Mouse (Mus musculus): ENCODE results near the gene Urgcp.

Urgcp gene

DNA sequence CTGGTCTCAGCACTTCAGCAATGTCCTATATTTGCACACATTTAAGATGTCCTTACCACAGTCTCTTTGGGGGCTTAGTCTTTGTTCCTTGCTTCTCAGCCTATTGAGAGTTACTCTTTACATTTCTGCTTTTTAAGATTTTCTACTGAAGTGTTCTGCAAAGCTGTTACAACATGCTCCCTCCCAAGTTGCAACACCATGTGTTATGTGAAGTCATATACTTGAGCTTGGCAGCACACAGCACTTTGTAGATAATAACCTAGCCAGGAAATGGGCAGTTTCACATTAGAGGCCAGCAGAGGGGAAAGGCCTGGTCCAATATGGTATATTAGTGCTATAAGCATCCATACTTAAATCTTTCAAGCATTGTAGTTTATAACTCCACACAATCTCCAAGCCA, 23.6 kb upstream of the Urgcp start:
- no peak for DNase-seq (ENCODE audit: low spot score)

DNA sequence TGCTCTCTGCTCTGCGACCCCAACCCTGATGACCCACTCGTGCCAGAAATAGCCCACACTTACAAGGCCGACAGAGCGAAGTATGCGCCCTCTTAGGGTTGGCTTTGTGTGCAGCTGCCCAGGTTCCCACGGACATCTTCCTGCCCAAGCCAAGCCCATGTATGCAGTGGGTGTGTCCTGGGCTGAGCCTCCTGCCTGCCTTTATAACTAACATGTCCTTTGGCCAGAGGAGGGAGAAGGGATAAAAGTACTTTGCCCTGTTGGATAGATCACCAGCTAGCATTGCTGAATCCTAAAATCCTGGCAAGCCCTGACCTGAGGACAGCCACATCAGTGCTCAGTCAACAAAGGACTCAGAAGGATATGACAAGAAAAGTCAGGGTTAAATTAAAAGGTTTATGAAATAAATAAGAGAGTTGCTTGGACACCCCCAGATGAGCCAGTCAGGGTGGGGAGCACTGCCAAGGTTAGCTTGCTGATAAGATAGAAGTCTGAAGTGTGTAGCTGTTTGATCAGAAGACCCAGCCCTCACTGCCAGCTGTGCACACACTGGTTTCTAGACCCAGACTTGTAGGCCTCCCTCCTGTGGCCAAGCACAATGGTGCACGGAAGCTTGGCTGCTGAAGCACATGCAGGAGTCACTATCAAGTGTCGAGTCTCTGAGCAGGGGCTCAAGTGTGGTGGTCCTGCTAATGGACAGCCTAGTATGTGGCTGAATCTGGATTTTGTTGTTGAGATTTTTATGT, 20.2 kb upstream of the Urgcp start:
- peak; percentile 23 for DNase-seq (ENCODE audit: low spot score)

DNA sequence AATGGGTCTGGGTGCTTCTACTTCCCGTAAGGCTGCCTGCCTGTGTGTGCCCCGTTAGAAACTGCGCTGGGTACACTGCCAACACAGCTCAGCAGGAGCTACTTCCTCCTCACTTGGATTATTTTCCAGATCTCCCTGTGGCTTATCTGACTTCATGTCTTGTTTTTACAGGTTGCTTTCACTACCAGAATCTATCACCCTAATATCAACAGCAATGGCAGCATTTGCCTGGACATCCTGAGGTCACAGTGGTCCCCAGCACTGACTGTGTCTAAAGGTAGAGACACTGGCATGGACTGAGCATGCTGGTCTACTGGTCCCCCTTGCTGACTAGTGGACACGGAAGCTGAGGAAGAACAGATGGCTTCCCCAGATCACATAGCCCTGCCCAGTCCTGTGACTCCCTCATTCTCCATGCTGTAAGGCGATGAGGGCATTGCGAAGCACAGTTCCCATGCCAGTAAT, 17.9 kb upstream of the Urgcp start:
- no peak for DNase-seq (ENCODE audit: low spot score)

DNA sequence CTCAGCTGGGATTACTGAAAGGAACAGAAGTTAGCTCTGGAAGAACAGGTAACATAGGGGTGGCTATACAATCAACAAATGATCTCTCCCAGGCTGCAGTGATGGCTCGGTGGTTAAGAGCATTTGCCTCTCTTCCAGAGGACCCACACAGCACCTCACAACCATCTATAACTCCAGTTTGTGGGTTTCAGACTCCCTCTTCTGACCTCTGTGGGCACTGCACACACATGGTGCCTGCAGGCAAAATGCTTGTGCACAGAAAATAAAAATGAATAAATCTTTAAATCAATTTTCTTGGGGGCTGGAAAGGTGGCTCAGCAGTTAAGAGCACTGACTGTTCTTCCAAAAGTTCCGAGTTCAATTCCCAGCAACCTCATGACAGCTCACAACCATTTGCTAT, 16.3 kb upstream of the Urgcp start:
- DNase-seq (ENCODE audit: low spot score) = peak; percentile 28

DNA sequence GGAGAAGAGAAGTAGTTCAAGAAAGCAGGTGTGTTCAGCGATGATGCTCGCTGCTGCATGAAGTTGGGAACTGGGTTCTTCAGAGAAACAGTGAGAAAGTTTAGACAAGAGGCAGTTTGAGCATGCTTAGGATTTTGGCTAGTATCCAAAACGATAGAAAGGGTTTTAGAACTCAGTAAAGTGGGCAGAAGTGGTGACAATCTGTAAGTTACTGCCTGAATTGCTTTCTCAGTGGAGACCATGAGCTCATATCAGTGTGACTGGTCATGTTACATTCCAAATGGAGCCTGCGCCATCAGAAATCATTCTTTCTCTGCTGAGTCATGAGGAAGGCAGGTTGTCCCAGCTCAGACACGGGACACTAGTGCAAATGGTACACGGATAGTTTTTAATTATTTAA, 3.8 kb upstream of the Urgcp start:
- DNase-seq (ENCODE audit: low spot score) = no peak

DNA sequence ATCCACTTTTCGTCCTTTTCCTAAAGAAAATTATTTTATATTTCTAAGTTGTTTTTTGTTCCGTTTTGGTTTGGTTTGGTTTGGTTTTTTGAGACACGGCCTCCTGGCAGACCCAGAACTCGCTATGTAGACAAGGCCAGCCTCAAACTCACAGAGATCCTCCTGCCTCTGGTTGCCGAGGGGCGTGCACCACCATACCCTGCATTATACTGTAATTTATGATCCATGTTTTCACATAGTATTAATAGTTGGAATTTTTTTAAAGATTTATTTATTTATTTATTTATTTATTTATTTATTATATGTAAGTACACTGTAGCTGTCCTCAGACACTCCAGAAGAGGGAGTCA, 432 bp upstream of the Urgcp start:
- DNase-seq (ENCODE audit: low spot score) = no peak

DNA sequence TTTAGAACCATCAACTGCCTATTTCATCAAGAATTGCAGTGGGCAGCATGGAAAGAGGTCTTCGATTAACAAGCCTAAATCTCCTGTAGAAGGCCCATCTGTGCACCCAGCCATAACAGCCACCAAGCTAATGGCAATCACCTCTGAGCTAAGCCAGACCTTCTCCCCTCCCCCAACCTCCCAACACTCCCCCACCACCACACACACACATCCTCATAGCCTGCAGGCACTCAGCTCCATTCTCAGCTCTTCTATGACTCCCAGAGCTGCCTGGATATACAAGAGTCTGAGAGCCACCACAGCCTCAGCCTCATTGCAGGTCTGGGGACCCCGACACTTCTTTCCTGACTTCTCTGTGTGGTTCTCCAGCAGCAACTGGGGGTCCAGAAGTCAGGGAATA, 8.4 kb downstream of the Urgcp start:
- no peak for DNase-seq (ENCODE audit: low spot score)

DNA sequence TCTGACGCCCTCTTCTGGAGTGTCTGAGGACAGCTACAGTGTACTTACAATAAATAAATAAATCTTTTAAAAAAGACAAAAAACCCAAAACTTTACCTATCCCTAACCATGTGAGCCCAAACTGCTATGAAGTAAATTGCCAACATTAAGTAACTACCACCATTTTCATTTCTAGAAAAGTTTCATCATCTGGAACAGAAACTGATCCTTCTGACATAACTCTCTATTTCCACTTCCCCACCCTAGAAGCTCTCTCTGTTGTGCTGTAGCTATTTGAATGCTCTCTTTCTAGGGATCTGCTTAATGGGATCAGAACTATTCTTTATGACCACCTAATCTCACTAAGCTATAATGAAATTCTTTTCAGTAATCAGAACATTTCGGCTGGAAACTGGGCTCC, 17.2 kb downstream of the Urgcp start:
- DNase-seq (ENCODE audit: low spot score) = no peak

DNA sequence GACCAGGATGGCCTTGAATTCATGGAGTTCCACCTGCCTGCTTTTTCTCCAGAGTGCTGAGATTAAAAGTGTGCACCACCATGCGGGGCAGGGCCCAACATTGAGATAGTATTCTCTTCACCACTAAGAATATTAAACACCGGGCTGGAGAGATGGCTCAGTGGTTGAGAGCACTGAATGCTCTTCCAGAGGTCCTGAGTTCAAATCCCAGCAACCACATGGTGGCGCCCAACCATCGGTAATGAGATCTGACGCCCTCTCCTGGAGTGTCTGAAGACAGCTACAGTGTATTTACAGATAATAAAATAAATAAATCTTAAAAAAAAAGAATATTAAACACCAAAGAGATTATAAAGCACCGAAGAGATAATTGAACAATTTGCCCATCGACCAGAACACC, 20.1 kb downstream of the Urgcp start:
- DNase-seq (ENCODE audit: low spot score) = no peak

DNA sequence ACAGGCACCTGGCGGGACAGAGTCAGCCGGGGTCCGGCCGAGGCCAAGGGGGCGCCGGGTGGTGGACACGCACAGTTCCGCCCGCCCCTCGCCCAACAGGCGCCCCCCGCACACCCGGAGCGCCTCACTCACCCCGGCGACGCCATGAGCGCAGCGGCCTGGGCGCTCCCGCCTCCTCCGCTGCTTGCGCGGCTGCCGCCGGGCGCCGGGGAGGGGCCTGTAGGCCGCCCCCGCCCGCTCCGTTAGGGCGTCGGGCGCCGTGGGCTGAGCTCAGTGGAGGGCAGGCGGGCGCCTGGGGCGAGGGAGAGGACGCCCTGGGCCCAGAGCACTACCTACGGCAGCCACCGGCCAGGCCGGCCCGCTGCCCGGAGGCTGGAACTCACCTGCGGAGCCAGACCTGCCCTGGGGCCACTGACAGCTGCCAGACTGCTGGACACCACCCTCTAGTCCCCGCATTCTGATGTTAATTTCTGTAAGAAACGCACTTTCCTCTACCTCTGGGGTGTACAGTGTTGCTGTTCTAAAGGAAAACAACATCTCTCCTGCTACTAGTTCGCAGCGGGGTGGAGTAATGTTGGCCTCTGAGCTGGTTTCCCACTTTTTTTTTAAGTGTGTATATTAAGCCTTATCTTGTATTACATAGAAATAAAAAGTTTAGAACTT, 21.1 kb downstream of the Urgcp start:
- peak; percentile 72 for DNase-seq (ENCODE audit: low spot score)

DNA sequence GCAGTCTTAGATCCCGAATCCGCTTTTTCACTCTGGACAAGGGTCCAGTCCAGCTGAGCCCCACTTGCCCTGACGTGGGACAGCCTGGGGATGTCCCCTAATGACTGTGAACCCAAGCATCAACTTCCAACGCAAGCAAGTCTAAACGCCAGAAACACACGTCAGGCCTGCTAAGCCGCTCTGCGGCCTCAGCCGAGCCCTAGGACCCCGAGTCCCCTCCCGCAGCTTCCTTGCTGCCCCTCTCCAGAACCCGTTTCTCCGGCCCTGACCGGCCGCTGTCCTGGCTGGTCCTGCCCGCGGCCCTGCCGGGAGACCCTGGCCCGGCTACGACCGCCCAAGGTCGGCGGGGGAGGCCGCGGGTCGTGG, 21.6 kb downstream of the Urgcp start:
- peak; percentile 66 for DNase-seq (ENCODE audit: low spot score)

DNA sequence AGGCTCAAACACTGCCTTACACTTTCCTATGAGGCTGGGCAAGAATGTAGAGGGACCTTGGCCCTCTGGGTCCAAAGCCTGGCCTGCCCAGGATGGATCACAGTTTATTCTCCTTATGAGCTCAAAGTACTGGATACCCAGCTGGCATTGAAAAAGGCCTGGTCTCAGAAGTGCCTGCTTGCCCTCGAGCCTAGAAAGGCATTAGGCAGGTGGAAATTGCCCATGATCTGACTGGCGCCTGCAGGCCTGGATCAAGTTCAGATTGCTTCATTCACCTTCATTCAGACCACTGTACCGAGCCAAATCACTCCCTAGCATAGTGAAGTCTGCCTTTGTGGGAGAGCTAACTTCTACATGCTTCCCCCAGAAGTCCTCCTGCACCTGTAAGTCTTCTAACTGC, 22.3 kb downstream of the Urgcp start:
- DNase-seq (ENCODE audit: low spot score) = no peak

DNA sequence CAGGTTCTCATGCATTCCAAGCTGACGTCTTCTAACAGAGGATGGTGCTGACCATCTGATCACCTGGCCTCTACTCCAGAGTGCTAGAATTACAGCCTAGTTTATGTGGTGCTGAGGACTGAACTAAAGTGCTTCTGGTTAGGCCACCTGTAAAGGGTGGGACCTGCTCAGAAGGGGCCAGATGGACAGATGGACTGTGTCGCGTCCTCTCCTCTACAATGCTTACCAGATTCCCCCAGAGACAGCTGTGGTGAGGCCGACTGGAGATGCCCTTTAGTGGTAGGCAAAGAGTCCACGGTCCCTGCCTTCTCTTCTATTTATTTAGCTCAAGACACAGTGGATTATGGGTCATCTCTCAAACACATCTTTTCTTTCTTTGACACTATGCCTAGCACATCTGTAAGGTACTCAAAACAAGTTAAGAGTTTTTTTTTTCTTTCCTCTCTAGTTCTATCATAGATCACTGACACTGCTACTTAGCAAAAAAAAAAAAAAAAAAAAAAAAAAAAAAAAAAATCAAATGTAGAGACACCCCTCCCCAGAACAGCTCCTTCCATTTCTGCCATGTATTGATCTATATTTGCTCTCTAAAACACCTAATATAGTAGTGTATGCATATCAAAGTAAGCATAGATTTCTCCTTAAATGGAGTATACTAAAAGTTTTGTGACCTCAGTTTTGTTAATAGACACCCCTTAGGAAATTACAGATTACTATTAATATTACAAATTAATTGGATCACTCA, 23.1 kb downstream of the Urgcp start:
- no peak for DNase-seq (ENCODE audit: low spot score)

DNA sequence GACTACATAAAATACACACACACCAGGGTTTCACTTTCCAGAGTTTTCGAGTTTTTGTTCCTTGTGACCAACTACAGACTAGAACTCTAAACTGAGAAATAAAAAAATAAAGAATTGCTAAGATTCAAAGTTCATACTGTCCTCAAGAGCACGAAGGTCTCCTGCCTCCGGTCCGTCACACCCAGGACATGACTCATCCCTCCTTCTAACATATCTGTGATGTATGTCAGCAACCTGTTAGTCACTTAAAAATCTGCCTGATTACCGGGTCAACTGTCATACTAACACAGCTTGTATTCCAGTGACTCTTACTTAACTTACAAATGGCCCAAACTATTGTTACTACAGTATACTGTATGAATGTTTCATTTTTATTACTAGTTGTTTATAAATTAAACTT, 25.0 kb downstream of the Urgcp start:
- no peak for DNase-seq (ENCODE audit: low spot score)

DNA sequence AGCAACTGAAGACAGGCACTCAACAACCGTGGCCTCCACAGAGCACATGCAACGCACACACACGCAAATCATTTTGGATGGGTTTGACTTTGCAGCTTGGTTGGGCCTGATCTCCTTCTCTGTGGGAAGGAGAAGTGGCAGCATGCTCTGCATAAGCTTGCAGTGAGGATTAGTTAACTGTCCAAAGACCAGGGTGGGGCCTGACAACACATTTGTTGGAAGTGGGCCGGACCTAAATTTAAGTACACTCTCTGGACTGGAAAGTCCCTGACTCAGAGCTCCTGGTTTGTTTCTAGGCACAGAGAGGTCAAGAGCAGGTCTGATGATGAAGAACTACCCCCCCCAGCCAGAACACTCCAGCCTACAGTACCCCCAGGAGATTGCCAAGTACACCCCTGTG, 27.9 kb downstream of the Urgcp start:
- no peak for DNase-seq (ENCODE audit: low spot score)

DNA sequence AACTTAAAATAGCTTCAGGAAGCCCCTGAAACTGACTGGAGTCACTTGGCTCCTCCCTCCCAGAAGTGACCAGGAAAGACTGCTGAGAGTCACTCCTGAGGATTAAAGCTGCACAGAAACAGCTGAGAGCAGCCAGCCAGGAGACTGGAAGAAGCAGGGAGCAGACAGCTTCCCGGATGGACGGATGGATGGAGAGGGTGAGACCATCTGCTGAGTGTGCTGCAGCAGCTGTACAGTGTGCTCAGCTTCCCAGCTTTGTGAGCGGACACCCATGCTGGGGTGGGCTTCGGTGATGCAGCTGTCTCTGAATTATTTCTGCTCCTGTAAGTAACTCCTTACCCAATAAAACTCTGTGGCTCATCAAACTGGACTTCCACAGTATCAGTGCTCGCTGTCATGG, 29.8 kb downstream of the Urgcp start:
- DNase-seq (ENCODE audit: low spot score) = peak; percentile 62

DNA sequence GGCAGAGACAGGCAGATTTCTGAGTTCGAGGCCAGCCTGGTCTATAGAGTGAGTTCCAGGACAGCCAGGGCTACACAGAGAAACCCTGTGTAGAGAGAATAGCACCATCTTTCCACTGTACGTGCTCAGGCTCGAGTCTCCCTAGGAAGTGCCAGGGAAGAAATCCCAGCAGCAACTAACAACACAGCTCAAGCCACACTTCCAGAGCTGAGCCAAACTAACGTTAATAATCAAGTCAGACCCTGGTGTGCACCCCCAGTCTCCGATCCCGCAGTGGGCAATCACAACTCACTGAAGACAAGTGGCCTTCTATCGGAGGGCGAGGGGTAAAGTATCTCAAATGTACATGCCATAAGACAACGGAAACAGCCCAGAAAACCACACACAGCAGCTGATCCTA, 32.6 kb downstream of the Urgcp start:
- DNase-seq (ENCODE audit: low spot score) = no peak

DNA sequence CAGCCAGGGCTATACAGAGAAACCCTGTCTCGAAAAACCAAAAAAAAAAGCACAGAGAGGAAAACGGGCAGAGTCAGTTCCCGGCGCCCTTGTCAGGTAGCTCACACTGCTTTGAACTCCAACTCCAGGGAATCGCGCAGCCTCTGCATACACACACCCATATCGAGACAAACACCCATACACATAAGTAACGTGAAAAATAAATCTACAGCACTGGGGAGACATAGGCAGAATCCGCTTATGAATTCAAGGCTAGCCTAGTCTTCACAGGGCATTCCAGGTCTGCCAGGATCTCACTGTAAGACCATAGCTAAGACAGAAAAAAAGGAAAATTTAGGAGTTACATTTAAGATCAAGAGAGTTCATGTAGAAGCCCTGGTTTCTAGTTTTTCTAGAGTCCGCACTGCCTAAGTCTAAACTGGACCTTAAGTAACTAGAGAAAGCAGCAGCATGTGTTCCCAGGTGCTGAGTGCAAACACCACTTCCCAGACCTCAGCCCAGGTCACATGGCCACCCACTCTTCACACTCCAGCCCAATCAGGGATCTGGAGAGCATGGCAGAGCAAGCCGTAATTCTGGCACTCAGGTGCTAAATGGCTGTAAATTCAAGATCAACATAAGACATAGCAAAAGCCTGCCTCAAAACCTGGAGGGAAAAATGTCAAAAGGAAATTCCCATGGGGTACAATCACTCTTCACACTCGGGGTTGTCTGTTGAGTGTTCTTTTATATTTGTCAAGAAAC, 43.4 kb downstream of the Urgcp start:
- no peak for DNase-seq (ENCODE audit: low spot score)

DNA sequence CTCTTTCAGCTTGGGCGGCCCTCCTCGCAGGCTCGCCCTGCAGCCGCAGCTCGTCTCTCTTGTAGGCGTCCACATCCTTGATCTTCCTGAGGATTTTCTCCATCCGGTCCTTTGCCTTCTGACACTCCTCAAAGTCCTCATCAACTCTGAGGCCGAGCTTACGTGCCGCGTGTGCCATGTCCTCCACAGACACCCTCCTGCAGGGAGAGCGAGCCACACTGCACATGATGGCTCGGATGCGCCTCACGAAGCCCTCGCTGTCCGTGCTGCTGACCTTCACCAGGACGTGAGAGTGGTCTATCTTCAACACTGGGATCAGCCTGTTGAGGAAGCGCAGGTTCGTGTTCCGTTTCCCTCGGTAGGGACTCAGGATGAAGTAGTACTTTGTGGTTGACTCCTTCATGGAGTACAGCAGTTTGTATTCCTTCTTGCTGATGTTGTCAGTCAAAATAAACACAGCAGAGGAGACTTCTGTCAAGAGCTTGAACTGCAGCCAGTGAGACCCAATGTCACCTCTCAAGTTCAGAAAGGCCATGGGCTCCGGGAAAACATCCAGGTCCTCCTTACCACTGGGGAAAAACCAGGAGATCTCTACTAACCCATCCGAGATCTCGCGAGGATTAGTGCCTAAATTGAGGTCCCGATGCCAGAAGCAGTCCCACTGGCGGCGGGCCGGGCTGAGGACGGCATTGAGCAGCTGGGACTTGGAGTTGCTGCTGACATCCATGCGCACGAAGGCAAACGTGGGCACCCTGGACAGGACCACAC, 45.1 kb downstream of the Urgcp start:
- no peak for DNase-seq (ENCODE audit: low spot score)

DNA sequence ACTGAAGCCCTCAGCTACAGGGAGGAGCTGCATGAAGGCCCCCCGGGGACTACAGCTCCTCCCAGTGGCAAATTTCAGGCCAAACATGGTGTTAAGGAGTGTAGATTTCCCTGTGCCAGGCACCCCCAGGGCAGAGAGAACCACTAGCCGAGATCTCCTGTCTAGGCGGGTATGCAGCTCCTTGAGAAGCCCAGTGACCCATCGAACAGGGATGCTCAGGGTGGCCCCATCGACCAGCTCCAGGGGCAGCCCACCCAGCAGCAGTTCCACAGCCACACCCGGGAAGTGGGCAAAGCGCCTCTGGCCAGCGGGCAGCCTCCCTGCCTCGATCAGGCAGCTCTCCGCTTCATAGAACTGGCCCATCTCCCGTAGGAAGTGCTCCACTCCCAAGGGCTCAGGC, 45.9 kb downstream of the Urgcp start:
- no peak for DNase-seq (ENCODE audit: low spot score)

DNA sequence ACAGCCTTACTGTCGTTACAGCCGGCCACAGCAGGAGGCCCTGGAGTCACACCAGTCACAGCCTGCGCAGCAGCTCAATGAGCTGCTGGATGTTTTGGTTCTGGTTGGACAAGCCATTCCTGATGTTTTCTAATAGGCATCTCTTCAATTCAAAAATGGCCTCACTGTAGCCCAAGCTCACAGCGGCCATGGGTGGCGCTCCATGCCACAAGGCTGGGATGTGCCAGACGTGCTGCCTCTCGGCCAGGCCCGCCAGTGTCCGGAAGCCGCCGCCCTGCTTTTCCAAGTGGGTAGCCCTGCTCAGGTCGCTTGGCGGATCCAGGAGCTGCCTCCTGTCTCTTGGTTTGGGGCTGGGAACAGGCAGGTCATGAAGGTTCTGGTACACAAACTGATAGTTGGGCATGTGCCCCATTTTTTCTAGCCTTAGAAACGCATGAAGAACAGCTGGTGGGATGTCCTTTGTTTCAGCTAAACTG, 46.5 kb downstream of the Urgcp start, which contains the start of gene Mrps24:
Mrps24 (minus strand) TSS at position 51 of the 476 bp plus-strand sequence.
- DNase-seq (ENCODE audit: low spot score) = no peak

DNA sequence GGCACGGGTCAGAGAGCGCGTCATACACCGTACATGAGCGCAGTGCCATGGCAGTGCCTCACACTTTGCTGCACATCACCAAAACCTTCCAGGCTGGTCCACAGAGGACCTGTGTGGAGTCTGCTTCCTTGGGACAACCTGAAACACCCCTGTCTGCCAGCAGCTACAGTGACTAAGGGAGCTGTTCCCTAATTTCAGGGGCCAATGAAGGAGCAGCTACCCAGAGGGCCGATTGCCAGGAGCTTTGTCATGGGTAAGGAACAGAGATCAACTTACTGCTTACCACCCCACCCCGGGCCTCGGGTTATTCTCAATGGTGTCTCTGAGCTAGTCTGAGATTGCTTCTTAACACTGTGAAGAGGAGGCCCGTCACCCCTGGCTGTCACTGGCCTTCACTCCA, 47.0 kb downstream of the Urgcp start:
- no peak for DNase-seq (ENCODE audit: low spot score)
